Mouse (Mus musculus): ENCODE measurements around the gene Slc25a1. TPM values are rescaled to one million over a fixed set of nuclear protein-coding genes. Genes with fewer than 3 reads are reported as not detected.
A peak's percentile ranks its signal among the peaks of the same experiment; 100 is the strongest.

Slc25a1 gene
- polyA plus RNA-seq, 2 experiments, result 33.4 to 50.6 TPM

DNA sequence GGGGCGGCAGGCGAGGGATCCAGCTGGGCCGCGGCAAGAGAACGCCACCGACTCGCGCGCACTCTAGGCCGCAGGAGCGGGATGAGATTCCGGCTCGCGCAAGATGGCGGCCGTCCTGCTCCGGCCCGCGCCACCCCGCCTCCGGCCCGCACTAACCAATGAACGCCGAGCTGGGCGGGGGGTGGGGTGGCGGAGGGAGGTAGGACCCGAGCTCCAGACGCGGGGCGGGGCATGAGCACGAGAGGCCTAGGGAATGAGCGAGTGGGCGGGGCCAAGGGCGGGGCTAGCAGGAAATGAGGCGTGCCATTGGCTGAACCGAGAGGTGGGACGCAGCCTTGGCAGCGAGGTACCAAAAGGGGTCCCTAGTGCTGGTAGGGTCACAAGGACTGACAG, 36.5 kb downstream of the Slc25a1 start, which contains the start of gene Gm20518:
Gene Gm20518 (minus strand): TSS at position 105 of the 393 bp plus-strand sequence.
- Histone ChIP-seq H3K4me1 (replicated peaks; ENCODE audit: control insufficient read depth in 2 of 2, insufficient read depth in 2 of 2, low read length in 1 of 2) (peaks cover 7 to 18% of the 10 kb centered on the region in 2 experiments), H3K27ac (peak within 1 kb of the TSS; percentile 81), H3K9ac (replicated peaks) (peak within 1 kb of the TSS; percentile 97), H3K4me3 (ENCODE audit: insufficient read depth in 1 of 2, low read depth in 2 of 2, low read length in 2 of 2) (peak within 1 kb of the TSS; percentile 86 to 100), H3K9me3 (ENCODE audit: control insufficient read depth, low read length) (no peaks in the 10 kb centered on the region), H3K4me2 (ENCODE audit: low read depth) (peak within 1 kb of the TSS; percentile 90), H3K36me3 (replicated peaks; ENCODE audit: control insufficient read depth, insufficient read depth, low read depth) (no peaks in the 10 kb centered on the region), H3K27me3 (ENCODE audit: control insufficient read depth, insufficient read depth, low read length) (no peaks in the 10 kb centered on the region)
- TF ChIP-seq EP300 (IDR thresholded peaks at IDR 0.05; ENCODE audit: low read depth) (no peak), CTCF (IDR thresholded peaks at IDR 0.05; ENCODE audit: low read depth) (no peak)
- peak; percentile 96 for ATAC-seq (ENCODE audit: insufficient read depth)
- under 1% methylated on average over 38 of the region's 38 CpGs for WGBS (ENCODE audit: insufficient replicate concordance)
- peak; percentile 95 to 96 (median 95) for DNase-seq (ENCODE audit: low read depth in 3 of 3, low spot score in 3 of 3)

DNA sequence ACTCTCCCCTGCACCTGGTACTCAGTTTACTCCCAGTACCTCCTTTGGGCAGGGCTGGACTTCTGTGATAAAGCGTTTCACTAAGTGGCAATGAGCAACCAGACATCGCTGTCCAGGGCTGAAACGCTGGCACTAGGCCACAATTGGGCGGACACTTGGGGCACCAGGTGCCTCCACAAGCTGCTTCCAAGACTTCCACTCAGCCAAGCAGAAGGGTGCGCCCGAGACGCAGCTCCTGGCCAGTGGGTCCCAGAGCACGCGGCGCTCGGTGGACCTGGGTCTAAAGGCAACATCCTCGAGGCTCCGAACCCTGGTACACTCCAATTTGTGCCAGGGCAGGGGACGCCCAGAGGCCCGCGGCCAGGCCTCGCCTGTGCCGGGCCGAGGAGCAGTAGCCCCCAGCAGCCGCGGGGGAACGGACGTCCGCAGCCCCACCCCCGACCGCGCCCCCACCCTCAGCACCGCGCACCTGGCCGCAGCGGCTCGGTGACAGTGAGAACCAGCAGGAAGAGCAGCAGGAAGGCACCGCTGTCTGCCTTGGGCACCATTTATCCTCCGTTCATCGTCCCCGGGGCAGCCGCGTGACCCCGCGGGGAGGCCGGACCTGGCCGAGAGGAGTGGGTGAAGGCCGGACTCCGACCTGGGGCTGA, 37.0 kb downstream of the Slc25a1 start:
- H3K4me3 ChIP-seq (ENCODE audit: insufficient read depth in 1 of 2, low read depth in 2 of 2, low read length in 2 of 2), result peak overlapping the region; percentile 86 to 100
- no peaks in the 10 kb centered on the region for H3K36me3 ChIP-seq (replicated peaks; ENCODE audit: control insufficient read depth, insufficient read depth, low read depth)
- H3K4me2 ChIP-seq (ENCODE audit: low read depth), result peak overlapping the region; percentile 90
- no peak for TF ChIP-seq EP300 (IDR thresholded peaks at IDR 0.05; ENCODE audit: low read depth)
- TF ChIP-seq CTCF (IDR thresholded peaks at IDR 0.05; ENCODE audit: low read depth), result no peak
- ATAC-seq (ENCODE audit: insufficient read depth), result peak; percentile 63
- peak; percentile 46 to 53 (median 52) for DNase-seq (ENCODE audit: low read depth in 3 of 3, low spot score in 3 of 3)
- under 1% methylated on average over 44 of the region's 44 CpGs for WGBS (ENCODE audit: insufficient replicate concordance)
- peaks cover 7 to 19% of the 10 kb centered on the region in 2 experiments for H3K4me1 ChIP-seq (replicated peaks; ENCODE audit: control insufficient read depth in 2 of 2, insufficient read depth in 2 of 2, low read length in 1 of 2)
- peak overlapping the region; percentile 97 for H3K9ac ChIP-seq (replicated peaks)
- H3K27me3 ChIP-seq (ENCODE audit: control insufficient read depth, insufficient read depth, low read length), result no peaks in the 10 kb centered on the region
- peak overlapping the region; percentile 81 for H3K27ac ChIP-seq
- no peaks in the 10 kb centered on the region for H3K9me3 ChIP-seq (ENCODE audit: control insufficient read depth, low read length)

DNA sequence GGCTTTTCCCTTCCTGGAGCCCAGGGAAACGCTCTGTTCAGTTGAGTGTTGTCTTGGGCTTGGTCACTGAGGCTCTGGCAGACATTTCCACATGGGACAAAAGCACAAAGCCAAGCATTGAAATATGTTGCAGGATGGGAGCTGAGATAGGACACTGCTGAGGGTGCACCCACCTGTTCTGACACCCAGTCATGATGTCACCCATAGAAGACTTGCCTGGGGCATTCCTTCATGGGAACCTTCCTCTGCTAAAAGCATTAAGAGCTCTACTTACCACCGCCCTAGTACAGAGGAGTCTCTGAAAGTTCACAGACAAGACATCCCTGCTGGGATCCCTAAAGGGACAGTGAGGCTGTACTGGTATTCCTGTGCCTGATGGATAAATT, 37.7 kb downstream of the Slc25a1 start:
- Histone ChIP-seq H3K27me3 (ENCODE audit: control insufficient read depth, insufficient read depth, low read length) (no peaks in the 10 kb centered on the region), H3K9me3 (ENCODE audit: control insufficient read depth, low read length) (no peaks in the 10 kb centered on the region), H3K27ac (peak overlapping the region; percentile 81), H3K4me1 (replicated peaks; ENCODE audit: control insufficient read depth in 2 of 2, insufficient read depth in 2 of 2, low read length in 1 of 2) (peaks cover 7 to 20% of the 10 kb centered on the region in 2 experiments), H3K36me3 (replicated peaks; ENCODE audit: control insufficient read depth, insufficient read depth, low read depth) (no peaks in the 10 kb centered on the region), H3K9ac (replicated peaks) (peak overlapping the region; percentile 97), H3K4me3 (ENCODE audit: insufficient read depth in 1 of 2, low read depth in 2 of 2, low read length in 2 of 2) (peak overlapping the region; percentile 86 to 100), H3K4me2 (ENCODE audit: low read depth) (peak overlapping the region; percentile 90)
- no peak for ATAC-seq (ENCODE audit: insufficient read depth)
- 62% methylated on average over 2 of the region's 2 CpGs for WGBS (ENCODE audit: insufficient replicate concordance)
- TF ChIP-seq CTCF (IDR thresholded peaks at IDR 0.05; ENCODE audit: low read depth), result no peak
- TF ChIP-seq EP300 (IDR thresholded peaks at IDR 0.05; ENCODE audit: low read depth), result no peak
- no peak for DNase-seq (ENCODE audit: low read depth in 3 of 3, low spot score in 3 of 3)

DNA sequence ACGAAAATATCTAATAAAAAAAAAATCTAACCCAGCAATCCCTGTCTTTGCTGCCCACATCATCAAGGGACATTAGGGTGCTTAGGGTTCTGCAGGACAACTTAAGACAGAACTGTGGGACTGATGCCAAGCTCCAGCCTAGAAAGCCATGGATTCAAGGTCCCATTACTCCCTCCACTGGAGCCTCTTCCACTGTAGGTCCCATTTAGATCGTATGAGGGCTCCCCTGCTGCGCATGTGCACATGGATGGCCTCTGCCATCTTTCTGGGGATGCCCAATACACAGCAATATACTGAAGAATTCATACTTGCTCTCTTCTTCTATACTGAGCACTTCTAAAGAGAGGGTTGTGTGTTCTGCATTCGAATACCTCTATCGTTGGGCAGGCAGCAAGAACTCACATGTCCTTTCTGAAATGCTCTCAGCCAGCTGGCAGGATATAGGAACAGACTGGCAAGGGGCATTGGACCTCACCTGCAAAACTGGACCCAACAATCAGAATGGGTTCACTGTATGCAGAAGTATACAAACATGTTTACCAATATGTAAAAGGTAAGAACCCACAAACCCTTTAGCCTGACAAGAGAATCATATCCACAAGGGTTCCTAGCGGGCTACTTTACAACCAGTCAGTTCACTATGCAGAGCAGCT, 38.2 kb downstream of the Slc25a1 start:
- Histone ChIP-seq H3K4me3 (ENCODE audit: insufficient read depth in 1 of 2, low read depth in 2 of 2, low read length in 2 of 2) (peak overlapping the region; percentile 86 to 100), H3K36me3 (replicated peaks; ENCODE audit: control insufficient read depth, insufficient read depth, low read depth) (no peaks in the 10 kb centered on the region), H3K27me3 (ENCODE audit: control insufficient read depth, insufficient read depth, low read length) (no peaks in the 10 kb centered on the region), H3K9ac (replicated peaks) (peak overlapping the region; percentile 97), H3K27ac (0 out of 2 replicates have a peak overlapping the region, but pooled peaks have one; percentile 4), H3K4me1 (replicated peaks; ENCODE audit: control insufficient read depth in 2 of 2, insufficient read depth in 2 of 2, low read length in 1 of 2) (peaks cover 7 to 20% of the 10 kb centered on the region in 2 experiments), H3K9me3 (ENCODE audit: control insufficient read depth, low read length) (no peaks in the 10 kb centered on the region), H3K4me2 (ENCODE audit: low read depth) (peak overlapping the region; percentile 90)
- TF ChIP-seq EP300 (IDR thresholded peaks at IDR 0.05; ENCODE audit: low read depth), result no peak
- no peak for TF ChIP-seq CTCF (IDR thresholded peaks at IDR 0.05; ENCODE audit: low read depth)
- WGBS (ENCODE audit: insufficient replicate concordance), result 79% methylated on average over 6 of the region's 6 CpGs
- DNase-seq (ENCODE audit: low read depth in 3 of 3, low spot score in 3 of 3), result no peak
- ATAC-seq (ENCODE audit: insufficient read depth), result no peak

DNA sequence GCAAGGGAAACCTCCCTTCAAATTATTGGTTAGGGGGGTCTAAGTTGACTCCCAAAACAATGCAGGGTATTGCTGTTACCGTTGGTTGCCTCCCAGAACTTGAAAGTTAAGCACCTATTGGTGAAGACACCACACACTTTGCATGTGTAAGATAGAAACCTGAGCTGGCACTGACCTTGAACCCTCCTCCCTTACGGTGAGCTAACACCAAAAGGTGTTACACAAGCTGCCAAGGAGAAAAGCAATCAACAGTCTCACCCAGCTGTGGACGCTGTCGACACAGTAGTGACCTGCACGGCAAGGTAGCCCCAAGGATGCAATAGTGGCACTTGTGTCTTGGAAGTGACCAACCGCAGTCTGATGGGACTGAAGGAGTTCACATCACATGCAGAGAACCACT, 43.9 kb downstream of the Slc25a1 start:
- ATAC-seq (ENCODE audit: insufficient read depth), result no peak
- Histone ChIP-seq H3K4me1 (replicated peaks; ENCODE audit: control insufficient read depth in 2 of 2, insufficient read depth in 2 of 2, low read length in 1 of 2) (peaks cover 0 to 6% of the 10 kb centered on the region in 2 experiments; a peak in 1 of 4 replicates), H3K27me3 (ENCODE audit: control insufficient read depth, insufficient read depth, low read length) (no peaks in the 10 kb centered on the region), H3K9ac (replicated peaks) (no peak overlapping the region), H3K27ac (no peak overlapping the region), H3K9me3 (ENCODE audit: control insufficient read depth, low read length) (no peaks in the 10 kb centered on the region), H3K4me2 (ENCODE audit: low read depth) (no peak overlapping the region), H3K36me3 (replicated peaks; ENCODE audit: control insufficient read depth, insufficient read depth, low read depth) (no peaks in the 10 kb centered on the region; the same call in none of the 2 replicates), H3K4me3 (ENCODE audit: insufficient read depth in 1 of 2, low read depth in 2 of 2, low read length in 2 of 2) (no peak overlapping the region)
- 74% methylated on average over 6 of the region's 6 CpGs for WGBS (ENCODE audit: insufficient replicate concordance)
- DNase-seq (ENCODE audit: low read depth in 3 of 3, low spot score in 3 of 3), result no peak
- TF ChIP-seq CTCF (IDR thresholded peaks at IDR 0.05; ENCODE audit: low read depth) (no peak), EP300 (IDR thresholded peaks at IDR 0.05; ENCODE audit: low read depth) (no peak)
